Mouse (Mus musculus): Measurements from ENCODE around the gene Lpcat1. TPM values are rescaled to one million over a fixed set of nuclear protein-coding genes. Genes with fewer than 3 reads are reported as not detected.

Lpcat1 gene
- polyA plus RNA-seq, 1 experiment: 425 TPM

GRCm38 (mm10) chr13:73432466-73433149 lies 34.4 kb upstream of the Lpcat1 start:
- 55% methylated on average over 7 of the region's 7 CpGs for WGBS
- no peak overlapping the region for H3K4me3 ChIP-seq (replicated peaks; ENCODE audit: extremely low read depth, low read depth, low read length)
- DNase-seq: no peak
- H3K4me1 ChIP-seq (ENCODE audit: control insufficient read depth, insufficient read depth, low read length): peaks cover 2% of the 10 kb centered on the region; the same call in 1 of the 2 replicates
- TF ChIP-seq POLR2A (IDR thresholded peaks at IDR 0.05; ENCODE audit: borderline replicate concordance, extremely low read depth, low read depth, low read length) (no peak), CTCF (IDR thresholded peaks at IDR 0.05; ENCODE audit: insufficient read depth, low read length) (peak; percentile 43)

- 51% methylated on average over 15 of the region's 15 CpGs for WGBS
- DNase-seq: no peak
- Histone ChIP-seq H3K4me3 (replicated peaks; ENCODE audit: extremely low read depth, low read depth, low read length) (no peak overlapping the region), H3K4me1 (ENCODE audit: control insufficient read depth, insufficient read depth, low read length) (peaks cover 2% of the 10 kb centered on the region; the same call in 1 of the 2 replicates)
- TF ChIP-seq CTCF (IDR thresholded peaks at IDR 0.05; ENCODE audit: insufficient read depth, low read length) (no peak), POLR2A (IDR thresholded peaks at IDR 0.05; ENCODE audit: borderline replicate concordance, extremely low read depth, low read depth, low read length) (no peak)
Measured at GRCm38 (mm10) chr13:73433681-73434535, 33.1 kb upstream of the Lpcat1 start.

GRCm38 (mm10) chr13:73434687-73435086 lies 32.3 kb upstream of the Lpcat1 start:
- WGBS: 53% methylated on average over 5 of the region's 5 CpGs
- TF ChIP-seq POLR2A (IDR thresholded peaks at IDR 0.05; ENCODE audit: borderline replicate concordance, extremely low read depth, low read depth, low read length) (no peak), CTCF (IDR thresholded peaks at IDR 0.05; ENCODE audit: insufficient read depth, low read length) (no peak)
- Histone ChIP-seq H3K4me1 (ENCODE audit: control insufficient read depth, insufficient read depth, low read length) (peaks cover 2% of the 10 kb centered on the region; the same call in 1 of the 2 replicates), H3K4me3 (replicated peaks; ENCODE audit: extremely low read depth, low read depth, low read length) (no peak overlapping the region)
- no peak for DNase-seq

- TF ChIP-seq POLR2A (IDR thresholded peaks at IDR 0.05; ENCODE audit: borderline replicate concordance, extremely low read depth, low read depth, low read length): no peak
- TF ChIP-seq CTCF (IDR thresholded peaks at IDR 0.05; ENCODE audit: insufficient read depth, low read length): no peak
- 81% methylated on average over 7 of the region's 7 CpGs for WGBS
- Histone ChIP-seq H3K4me3 (replicated peaks; ENCODE audit: extremely low read depth, low read depth, low read length) (no peak overlapping the region), H3K4me1 (ENCODE audit: control insufficient read depth, insufficient read depth, low read length) (peaks cover 7% of the 10 kb centered on the region)
- no peak for DNase-seq
Measured at GRCm38 (mm10) chr13:73435662-73436061, 31.3 kb upstream of the Lpcat1 start.

GRCm38 (mm10) chr13:73439057-73439456 lies 27.9 kb upstream of the Lpcat1 start:
- 79% methylated on average over 9 of the region's 9 CpGs for WGBS
- Histone ChIP-seq H3K4me3 (replicated peaks; ENCODE audit: extremely low read depth, low read depth, low read length) (no peak overlapping the region), H3K4me1 (ENCODE audit: control insufficient read depth, insufficient read depth, low read length) (peaks cover 20% of the 10 kb centered on the region)
- no peak for DNase-seq
- TF ChIP-seq CTCF (IDR thresholded peaks at IDR 0.05; ENCODE audit: insufficient read depth, low read length) (no peak), POLR2A (IDR thresholded peaks at IDR 0.05; ENCODE audit: borderline replicate concordance, extremely low read depth, low read depth, low read length) (no peak)

- no peak for DNase-seq
- WGBS: 41% methylated on average over 4 of the region's 4 CpGs
- Histone ChIP-seq H3K4me3 (replicated peaks; ENCODE audit: extremely low read depth, low read depth, low read length) (no peak overlapping the region), H3K4me1 (ENCODE audit: control insufficient read depth, insufficient read depth, low read length) (peaks cover 23% of the 10 kb centered on the region)
- TF ChIP-seq POLR2A (IDR thresholded peaks at IDR 0.05; ENCODE audit: borderline replicate concordance, extremely low read depth, low read depth, low read length): no peak
- TF ChIP-seq CTCF (IDR thresholded peaks at IDR 0.05; ENCODE audit: insufficient read depth, low read length): no peak
Measured at GRCm38 (mm10) chr13:73441032-73441431, 26.0 kb upstream of the Lpcat1 start.

GRCm38 (mm10) chr13:73441686-73442085 lies 25.3 kb upstream of the Lpcat1 start:
- WGBS: 69% methylated on average over 5 of the region's 5 CpGs
- peaks cover 26% of the 10 kb centered on the region for H3K4me1 ChIP-seq (ENCODE audit: control insufficient read depth, insufficient read depth, low read length)
- TF ChIP-seq CTCF (IDR thresholded peaks at IDR 0.05; ENCODE audit: insufficient read depth, low read length): no peak
- TF ChIP-seq POLR2A (IDR thresholded peaks at IDR 0.05; ENCODE audit: borderline replicate concordance, extremely low read depth, low read depth, low read length): no peak
- no peak for DNase-seq
- no peak overlapping the region for H3K4me3 ChIP-seq (replicated peaks; ENCODE audit: extremely low read depth, low read depth, low read length)

- no peak for DNase-seq
- 65% methylated on average over 5 of the region's 5 CpGs for WGBS
- Histone ChIP-seq H3K4me1 (ENCODE audit: control insufficient read depth, insufficient read depth, low read length) (peaks cover 31% of the 10 kb centered on the region), H3K4me3 (replicated peaks; ENCODE audit: extremely low read depth, low read depth, low read length) (no peak overlapping the region)
- TF ChIP-seq CTCF (IDR thresholded peaks at IDR 0.05; ENCODE audit: insufficient read depth, low read length) (no peak), POLR2A (IDR thresholded peaks at IDR 0.05; ENCODE audit: borderline replicate concordance, extremely low read depth, low read depth, low read length) (no peak)
Measured at GRCm38 (mm10) chr13:73442431-73442830, 24.6 kb upstream of the Lpcat1 start.

- DNase-seq: no peak
- TF ChIP-seq CTCF (IDR thresholded peaks at IDR 0.05; ENCODE audit: insufficient read depth, low read length): no peak
- TF ChIP-seq POLR2A (IDR thresholded peaks at IDR 0.05; ENCODE audit: borderline replicate concordance, extremely low read depth, low read depth, low read length): no peak
- 71% methylated on average over 4 of the region's 4 CpGs for WGBS
- Histone ChIP-seq H3K4me1 (ENCODE audit: control insufficient read depth, insufficient read depth, low read length) (peaks cover 34% of the 10 kb centered on the region), H3K4me3 (replicated peaks; ENCODE audit: extremely low read depth, low read depth, low read length) (no peak overlapping the region)
Measured at GRCm38 (mm10) chr13:73443093-73443821, 23.7 kb upstream of the Lpcat1 start.
